Mouse (Mus musculus): ENCODE results near the gene Ttll9.

Ttll9 gene

DNA sequence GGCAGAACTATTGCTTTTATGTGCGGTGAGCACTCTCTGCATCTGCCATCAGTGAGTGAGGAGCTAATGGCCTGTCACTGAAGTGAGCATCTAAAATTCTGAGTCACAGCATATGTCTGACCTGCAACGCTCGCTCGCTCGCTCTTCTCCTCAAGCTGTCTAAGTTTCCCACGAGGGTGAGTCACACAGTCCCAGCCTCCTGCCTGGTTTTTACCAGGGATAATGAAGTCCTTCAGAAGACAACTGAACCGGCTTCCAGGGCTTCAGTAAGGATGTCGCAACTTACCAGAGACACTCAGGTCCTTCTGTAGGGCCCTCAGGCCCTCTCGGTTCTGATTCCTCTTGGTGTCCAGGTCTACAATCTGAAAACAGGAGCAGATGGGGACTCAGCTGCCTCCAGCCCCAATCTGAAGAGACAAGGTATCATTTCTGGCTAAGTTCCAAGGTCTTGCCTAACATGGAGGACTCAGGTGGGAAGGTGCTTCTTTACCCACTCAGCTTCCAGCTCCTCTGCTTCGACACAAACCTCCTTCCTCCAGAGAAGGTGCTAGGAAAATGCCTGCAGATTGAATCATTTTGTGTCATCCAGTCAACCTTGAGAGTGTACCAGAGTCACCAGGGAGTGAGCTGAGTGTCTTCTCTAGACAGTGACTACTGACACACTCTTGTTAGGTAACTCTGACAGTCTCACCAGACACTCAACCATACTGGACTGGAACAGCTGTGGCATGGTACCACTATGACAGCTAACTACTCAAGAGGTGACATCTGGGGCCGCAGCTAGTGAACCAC, 51.6 kb downstream of the Ttll9 start:
- DNase-seq (ENCODE audit: low spot score): no peak

DNA sequence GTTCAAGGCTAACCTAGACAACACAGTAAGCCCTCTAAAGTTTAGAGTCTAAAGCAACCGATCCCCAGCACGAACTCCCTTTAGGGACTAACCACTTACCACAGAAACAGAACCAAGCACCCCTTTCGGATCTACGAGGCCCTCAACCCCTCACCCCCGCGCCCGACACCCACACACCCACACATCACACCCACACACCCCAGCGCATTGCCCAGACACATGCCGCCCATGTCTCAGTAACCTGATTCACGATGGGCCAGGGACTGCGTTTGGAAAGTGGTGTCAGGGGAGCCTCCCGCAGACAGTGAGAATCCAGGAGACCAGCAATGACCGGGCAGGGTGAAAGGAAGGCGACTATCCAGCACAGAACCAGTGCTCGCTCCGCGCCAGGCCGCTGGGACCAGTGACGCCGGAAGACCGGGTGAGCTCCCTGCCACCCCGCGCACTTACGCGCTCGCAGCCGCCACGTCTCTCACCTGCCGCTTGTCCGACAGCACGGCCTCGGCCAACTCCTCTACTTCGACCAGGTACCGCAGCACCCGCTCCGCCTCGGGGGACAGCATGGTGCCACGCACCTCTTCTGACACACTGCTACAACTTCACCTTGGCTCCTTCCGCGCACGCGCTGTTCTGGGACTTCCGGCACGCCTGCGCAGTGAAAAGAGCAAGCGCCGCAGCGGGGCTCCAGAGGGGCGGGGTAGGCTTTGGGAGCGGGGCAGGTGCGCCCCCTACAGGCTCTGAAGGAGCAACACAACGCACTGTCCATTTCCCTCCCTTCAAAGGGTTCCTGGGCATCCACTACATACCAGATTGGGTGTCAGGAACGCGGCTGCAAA, 52.7 kb downstream of the Ttll9 start, which contains the start of gene Pdrg1:
TSS of gene Pdrg1 (minus strand) at position 670 of the 836 bp plus-strand sequence.
- DNase-seq (ENCODE audit: low spot score): peak; percentile 94

DNA sequence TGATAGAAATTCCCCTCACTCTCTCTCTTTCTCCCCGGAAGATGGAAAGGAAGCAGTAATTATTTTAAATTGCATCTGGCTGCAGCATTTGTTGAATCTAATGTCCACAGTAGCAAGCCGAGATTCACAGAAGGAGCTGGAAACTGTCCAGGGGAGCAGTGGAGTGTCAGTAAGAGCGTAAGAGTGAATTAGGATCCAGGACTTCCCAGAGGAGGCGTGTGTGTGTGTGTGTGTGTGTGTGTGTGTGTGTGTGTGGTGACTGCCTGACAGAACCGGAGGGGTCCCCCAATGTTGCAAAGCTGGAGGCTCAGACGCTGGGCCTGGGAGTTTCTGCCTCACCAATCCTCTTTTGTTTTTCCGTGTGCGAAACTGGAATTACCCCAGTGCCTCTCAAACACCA, 53.5 kb downstream of the Ttll9 start:
- DNase-seq (ENCODE audit: low spot score): no peak

DNA sequence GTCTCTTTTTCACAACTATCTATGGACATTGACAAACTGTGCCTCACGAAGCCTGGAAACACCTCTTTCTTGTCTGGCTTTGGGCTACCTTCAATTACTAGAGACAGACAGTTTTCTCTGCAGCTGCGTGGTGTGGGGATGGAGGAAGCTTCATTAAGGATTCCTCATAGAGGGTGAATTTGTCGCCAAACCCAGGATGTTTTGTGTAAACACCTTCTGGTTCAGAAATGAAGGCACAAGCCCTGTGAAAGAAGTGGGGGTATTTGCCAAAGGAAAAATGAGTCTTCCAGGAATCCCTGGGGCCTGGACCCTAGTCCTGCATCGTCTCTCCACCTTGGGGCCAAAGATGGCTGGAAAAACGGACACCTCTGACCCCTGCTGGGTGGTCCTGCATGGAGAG, 54.5 kb downstream of the Ttll9 start:
- no peak for DNase-seq (ENCODE audit: low spot score)

DNA sequence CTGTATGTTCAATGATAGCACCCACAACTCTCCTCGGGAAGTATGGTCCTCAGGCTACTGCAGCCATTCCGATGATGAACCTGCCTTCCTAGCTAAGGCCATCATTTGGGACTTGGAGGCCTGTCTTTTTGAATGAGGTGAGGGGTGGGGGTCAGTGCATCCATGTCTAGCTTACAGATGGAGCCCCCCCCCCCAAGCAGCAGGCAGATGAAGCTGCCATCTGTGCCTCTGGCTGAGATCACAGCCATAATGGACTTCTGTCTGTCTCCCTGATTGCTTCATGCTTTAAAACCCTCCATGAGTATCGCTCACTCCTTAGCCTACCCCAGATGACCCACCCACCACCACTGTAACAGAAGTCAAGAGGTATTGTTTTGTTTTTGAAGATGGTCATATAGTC, 57.1 kb downstream of the Ttll9 start:
- no peak for DNase-seq (ENCODE audit: low spot score)

DNA sequence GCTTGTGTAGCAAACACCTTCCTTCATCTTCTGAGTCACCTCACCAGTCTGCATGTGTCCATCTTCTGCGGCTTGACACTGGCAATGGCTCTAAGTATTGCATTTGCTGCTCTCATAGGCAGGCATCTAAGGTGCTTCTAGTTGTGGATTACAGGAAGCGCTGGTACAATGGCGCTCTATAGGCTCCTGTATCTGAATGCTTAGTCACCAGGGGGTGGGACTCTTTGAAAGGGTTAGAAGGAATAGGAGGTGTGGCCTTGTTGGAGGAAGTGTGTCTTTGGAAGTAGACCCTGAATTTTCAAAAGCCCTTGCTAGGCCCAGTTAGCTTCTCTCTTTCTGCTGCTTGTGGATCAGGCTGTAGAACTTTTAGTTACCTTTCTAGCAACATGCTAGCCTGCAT, 58.9 kb downstream of the Ttll9 start:
- no peak for DNase-seq (ENCODE audit: low spot score)

DNA sequence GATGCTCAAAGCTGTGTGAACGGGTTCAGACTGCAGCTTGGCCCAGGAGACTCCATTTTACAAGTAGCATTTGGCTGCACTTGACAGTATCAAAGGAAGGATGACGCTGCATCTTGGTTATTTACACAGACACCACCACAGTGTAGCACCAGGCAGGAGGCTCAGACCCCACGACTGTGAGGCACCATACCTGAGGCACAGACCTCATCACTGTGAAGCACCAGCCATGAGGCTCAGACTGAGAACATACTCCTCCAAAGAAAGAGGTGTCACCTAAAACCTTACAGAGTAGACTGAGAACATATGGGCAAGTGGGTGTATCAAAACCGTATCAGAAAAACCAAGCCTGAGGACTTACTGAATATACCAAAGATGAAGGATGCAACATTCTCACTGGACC, 60.6 kb downstream of the Ttll9 start:
- no peak for DNase-seq (ENCODE audit: low spot score)

DNA sequence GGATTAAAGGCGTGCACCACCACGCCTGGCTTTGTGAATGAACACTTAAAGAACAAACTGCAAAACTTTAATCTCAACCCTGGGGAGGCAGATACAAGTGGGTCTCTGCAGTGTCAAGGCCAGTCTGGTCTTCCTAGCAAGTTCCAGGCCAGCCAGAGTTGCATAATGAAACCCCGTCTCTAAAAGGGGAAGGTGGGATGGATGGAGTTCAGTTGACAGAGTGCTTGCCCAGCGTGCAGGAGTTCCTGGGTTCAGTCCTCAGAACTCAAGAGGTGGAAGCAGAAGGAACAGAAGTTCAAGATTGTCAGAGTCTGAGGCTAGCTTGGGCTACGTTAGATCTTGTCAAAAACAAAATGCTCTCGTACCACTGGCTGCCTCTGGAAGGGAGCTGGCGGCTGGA, 63.8 kb downstream of the Ttll9 start:
- no peak for DNase-seq (ENCODE audit: low spot score)

DNA sequence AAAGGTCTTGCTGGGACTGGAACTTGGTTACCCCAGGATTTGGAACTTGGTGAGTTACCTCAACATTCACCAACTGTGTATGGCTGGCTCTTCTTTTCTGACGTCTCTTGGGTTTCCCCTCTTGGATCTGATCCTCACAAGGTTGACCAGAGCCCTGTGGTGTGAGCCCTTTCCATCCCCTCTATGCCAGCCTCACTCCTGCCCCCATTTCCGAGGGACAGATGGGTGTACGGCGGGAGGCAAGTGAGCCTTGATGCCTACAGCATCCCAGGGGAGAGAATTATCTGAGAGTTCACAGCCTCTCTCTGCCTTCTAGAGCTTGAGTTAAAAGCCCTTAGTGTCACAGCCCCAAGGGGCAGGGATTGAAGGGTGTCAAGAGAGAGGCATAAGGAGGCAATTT, 65.2 kb downstream of the Ttll9 start:
- no peak for DNase-seq (ENCODE audit: low spot score)

DNA sequence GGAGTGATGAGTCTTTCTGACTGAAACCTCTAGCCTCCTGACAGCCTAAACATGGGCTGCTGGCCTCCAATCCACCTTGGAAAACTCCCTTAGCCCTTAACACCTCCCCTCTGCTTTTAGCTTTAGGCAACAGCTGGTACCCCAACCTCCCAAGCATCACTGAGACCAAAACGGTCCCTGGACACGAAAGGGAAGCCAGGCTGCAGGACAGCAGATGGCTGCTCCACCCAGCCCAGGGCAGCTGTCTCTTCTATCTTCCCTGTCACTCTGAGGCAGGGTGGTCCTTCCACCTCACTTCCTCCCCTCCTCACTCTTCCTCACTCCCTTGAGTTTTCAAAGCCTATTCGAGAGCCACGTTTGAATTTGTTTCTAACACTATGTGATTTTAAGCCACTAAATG, 68.1 kb downstream of the Ttll9 start:
- DNase-seq (ENCODE audit: low spot score): no peak

DNA sequence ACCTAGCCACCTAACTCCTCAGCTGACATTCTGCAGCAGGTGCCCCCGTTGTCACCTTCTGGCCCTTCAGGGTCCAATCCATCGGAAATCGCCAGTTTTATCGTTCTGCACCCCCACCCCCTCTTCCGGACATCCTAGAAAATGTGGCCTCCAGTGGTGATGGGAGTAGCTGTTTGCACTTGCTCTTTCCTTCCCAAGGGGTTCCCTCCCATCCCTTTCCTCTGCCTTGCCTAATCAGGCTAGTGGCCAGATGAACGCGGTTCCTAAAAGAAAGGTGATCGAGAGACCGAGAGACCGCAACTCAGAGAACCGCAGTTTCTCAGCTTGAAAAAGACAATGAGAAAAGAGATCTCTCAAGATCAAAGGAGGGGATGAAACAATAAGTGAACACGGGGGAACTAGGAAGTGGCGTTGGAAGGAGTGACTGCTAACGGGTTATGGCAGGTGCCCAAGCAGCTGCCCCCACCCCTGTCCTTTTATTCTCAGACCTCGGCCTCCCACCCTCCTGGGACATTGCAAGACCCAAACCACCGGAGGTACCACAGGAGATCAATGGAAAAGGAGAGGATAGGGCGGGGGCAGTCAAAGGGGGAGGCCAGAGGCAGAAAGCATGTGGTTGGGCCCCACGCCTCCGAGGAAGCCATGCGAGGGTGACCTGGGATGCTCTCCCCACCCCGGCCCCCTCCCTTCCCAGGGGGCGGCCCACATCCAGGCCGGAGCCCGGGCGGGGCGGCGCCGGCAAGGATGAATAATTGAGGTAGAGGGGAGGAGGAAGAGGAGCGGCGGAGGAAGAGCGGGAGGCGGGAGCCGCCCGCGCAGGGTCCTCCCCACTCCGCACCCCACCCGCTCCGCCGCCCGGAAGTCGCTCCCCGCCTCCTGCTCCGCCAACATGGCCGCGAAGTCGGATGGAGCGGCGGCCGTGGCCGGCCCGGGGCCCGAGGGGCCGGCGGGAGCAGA, 69.1 kb downstream of the Ttll9 start, which contains the start of gene Xkr7:
TSS of gene Xkr7 (plus strand) at position 727 of the 957 bp plus-strand sequence.
- no peak for DNase-seq (ENCODE audit: low spot score)

DNA sequence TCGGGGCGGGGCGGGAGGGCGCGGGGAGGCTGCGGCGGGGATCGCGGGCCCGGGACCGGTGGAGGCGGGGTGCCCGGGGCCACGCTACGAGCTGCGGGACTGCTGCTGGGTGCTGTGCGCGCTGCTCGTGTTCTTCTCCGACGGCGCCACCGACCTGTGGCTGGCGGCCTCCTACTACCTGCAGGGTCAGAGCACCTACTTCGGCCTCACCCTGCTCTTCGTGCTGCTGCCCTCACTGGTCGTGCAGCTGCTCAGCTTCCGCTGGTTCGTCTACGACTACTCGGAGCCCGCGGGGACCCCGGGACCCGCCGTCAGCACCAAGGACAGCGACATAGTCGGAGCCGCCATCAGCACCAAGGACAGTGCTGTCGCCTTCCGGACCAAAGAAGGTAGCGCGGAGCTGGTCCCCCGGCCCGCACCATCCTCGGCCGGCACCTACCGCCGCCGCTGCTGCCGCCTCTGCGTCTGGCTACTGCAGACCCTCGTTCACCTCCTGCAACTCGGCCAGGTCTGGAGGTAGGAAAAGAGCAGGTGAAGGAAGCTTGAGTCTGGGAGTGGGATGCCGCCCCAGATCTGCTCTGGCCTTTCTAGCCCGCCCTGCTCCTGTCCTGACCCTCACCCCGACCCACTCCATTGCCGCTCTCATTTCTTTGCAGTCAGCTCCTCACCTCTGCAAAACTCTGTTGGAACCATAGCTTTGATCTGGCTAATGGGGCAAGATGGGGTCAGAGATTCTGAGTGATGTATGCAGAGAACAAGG, 70.0 kb downstream of the Ttll9 start:
- DNase-seq (ENCODE audit: low spot score): peak; percentile 88

DNA sequence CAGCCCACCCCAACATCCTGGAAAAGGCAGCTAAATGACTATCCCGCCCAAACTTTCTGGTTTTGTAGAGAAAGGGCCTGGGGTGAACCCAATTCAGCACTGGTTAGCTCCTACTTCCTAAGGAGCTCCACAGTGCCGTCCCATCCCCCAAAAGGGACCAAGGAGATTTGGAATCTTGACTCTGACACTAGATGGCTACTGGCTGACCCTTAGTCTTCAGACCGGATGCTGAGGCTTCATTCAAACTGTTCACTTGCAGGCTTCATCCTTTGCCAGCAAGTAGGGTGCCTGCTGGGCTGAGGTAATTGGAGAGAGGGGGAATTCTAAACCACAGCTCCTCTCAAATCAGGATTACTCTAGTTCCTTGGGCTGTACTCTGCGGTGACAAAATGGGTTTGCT, 70.7 kb downstream of the Ttll9 start:
- DNase-seq (ENCODE audit: low spot score): no peak

DNA sequence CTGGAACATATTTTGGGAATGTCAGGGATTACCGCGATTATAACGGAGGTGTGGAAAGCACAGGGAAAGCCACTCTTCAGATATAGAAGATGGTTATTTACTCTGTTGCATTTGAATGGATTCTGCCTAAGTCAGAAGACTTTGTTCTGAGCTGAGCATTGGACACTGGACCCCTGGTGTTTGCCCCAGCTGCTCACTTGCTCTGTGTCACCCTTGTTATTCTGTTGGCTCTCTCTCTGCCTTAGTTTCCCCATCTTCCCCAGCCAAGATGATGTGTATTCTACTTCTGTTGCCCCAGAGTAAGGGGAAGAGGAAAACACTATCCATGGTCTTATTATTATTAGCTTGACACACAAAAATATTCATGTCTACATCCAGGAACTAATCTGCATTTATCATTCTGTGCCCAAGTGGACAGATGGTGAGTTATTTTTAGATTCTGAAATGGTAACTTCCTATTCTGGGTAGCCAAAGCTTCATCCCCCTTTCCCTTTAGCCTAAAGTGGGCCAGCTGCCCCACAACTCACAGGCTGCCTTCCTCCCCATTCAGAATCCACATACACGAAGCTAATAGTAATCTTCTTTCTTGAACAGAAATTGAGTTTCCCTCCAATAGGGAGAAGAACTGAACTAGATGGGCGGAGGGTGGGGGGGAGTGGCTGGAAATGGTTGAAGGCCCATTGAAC, 71.4 kb downstream of the Ttll9 start:
- no peak for DNase-seq (ENCODE audit: low spot score)

DNA sequence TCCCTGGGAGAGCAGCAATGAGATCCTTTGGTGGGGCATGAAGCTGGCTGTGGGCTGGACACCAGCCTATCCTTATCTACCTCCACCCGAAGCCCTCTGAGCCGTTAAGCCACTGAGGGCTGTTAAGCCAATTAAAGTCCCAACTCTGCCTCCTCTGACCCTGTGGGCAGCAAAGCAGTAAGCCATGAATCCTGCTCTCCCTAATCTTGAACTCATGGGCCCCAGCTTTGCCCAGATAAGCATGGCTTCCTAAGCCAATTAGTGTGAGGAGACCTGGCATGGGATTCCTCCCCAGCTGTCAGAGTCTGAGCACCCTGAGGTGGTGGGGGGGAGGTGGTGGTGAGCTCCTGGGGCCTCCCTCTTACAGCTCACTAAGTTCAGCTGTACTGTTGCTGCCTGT, 74.4 kb downstream of the Ttll9 start:
- no peak for DNase-seq (ENCODE audit: low spot score)

DNA sequence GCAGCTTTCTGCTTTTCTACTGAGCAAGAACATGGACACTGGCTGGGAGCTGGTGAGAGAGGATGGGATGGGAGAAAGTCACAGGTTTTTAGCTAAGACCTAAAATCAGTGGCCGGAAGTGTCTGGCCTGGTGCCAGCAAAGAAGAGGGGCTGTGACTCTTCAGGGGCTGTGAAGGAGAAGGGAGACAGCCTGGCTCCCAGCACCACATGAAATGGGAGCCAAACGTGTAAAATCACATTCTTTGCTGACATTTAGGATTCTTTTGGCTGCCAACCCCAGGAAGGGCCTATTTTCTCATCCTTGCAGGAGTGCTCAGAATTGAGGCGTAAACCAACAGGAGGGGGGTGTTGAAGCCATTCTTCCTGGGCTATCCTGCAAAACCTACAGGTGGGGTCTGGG, 81.6 kb downstream of the Ttll9 start:
- no peak for DNase-seq (ENCODE audit: low spot score)

DNA sequence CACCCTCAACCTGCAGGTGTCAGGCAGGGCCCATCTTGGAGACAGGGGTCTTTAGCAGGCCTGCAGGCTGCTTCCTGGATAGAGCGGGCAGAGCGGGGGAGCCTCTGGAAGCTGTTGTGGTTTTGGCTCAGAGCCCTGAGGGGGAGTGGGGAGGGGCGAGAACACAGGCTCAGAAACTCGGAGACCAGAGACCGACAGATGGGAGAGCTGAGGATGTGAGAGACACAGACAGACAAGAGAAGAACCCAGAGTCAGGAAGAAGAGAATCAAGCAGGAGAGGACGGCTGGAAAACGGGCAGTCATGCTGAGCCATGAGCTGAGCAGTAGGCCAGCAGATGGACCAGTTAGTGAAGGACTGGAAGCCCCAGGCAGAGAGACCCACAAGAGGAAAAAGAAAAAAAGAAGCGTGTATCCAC, 83.6 kb downstream of the Ttll9 start:
- DNase-seq (ENCODE audit: low spot score): no peak

DNA sequence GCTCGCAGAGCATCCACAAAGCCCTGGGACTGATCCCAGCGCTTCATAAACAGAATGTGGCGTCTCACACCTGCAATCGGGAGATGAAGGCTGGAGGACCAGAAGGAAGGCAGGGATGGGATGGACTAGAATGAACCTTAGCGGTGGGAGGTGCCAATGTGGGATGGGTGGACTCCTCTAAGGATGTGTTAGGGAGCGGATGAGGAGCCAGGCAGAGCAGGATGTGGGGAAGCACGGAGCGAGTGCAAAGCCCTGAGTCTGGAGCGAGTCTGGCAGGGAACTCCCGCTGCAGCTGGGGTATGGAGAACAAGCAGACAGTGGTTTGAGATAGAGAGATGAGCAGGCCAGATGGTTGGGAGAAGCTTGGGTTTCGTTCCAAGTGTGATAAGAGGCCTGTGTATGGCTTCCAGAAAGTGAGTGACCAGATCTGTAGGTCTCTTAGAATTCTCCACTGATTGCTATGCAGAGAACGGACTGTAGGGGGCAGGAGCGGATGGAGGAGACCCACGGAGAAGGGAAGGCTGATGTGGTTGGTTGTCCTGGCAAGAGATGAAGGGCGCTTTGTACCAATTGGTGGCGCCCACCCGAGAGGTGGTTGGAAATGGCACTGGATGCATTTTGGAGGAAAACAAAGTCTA, 85.7 kb downstream of the Ttll9 start:
- peak; percentile 20 for DNase-seq (ENCODE audit: low spot score)

DNA sequence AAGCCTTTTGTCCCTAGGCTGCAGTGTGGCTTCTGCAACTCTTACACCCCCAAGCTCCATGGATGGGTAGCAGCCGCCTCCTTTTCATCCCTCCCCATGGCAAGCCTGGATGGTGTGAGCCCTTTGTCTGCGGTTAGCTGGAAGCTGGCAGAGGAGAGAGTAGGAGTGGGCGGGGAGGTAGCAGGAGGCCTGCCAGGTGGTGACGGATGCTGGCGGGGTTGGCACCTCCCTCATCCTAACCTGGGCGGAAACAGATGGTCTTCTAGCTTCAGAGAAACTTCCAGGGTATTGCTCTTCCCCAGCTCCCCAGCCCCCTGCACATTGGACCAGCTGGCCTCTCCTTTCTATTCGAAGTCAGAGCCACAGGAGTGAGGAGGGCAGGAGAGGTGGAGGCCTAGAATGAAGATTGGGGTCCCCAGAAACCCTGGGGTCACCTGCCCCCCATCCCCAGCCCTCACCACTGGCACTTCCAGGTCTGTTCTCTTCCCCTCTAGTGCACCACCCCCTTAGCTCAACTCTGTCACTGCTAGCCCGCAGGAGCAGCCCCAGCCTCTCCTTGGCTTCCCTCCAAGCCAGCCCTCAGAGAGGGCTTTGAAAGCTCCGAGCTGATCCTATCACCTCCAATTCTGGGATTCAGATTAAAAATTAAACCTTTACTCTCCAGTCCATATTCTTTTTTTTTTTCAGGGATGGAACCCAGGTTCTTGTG, 87.2 kb downstream of the Ttll9 start:
- DNase-seq (ENCODE audit: low spot score): peak; percentile 25

DNA sequence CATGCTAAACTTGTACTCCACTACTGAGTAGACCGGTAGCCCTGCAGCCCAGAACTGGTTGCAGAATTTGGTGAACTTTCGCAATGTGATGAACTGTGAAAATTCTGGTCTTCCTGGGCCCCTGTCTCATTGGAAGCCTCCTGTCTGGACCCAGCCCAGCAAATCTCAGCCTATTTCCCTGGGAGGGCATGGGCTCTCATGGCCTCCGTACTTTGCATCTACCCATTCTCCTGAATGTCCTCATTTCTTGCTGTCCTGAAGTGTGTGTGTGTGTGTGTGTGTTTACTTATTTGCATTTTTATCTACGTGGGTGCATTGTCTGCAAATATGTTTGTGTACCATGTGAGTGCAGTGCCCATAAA, 87.7 kb downstream of the Ttll9 start:
- no peak for DNase-seq (ENCODE audit: low spot score)

All from ovary, postnatal 36 days (tissue).